In genomic region chr2:163686886-163687285, GRCm38 (mm10) we compare ENCODE assay signal across 18 mouse cellular contexts. TPM values are rescaled to one million over a fixed set of nuclear protein-coding genes. Genes with fewer than 3 reads are reported as not detected.
DNase-seq lines count a peak whose midpoint lies in the region; ATAC-seq and TF ChIP-seq lines count a peak whose summit lies in the region.
"Had no signal": no experiment of that assay in that cellular context is flagged by ENCODE, and none has a peak within 500 bp of the region (broad histone marks: within the 10 kb centered on the region; RNA-seq: fewer than 3 reads in every experiment).

No protein-coding gene starts in this region.

- no peaks in the 10 kb centered on the region for H3K9me3 ChIP-seq in heart, embryonic 15.5 days (replicated peaks)
- H3K9me3 ChIP-seq in liver, embryonic 12.5 days (replicated peaks): no peaks in the 10 kb centered on the region
- no peaks in the 10 kb centered on the region for H3K9me3 ChIP-seq in forebrain, embryonic 15.5 days
- H3K9me3 ChIP-seq: forebrain, embryonic 12.5 days; megakaryocyte, embryonic 14.5 days had no signal

- TF ChIP-seq POLR2A in olfactory bulb, adult 2 months (IDR thresholded peaks at IDR 0.05; ENCODE audit: insufficient read depth, low read depth, low read length): no peak

- no peak for ATAC-seq in heart, embryonic 15.5 days (replicated peaks; ENCODE audit: insufficient number of reproducible peaks, insufficient read depth, low FRiP score, low read depth)
- ATAC-seq in liver, embryonic 12.5 days: no peak
- no peak for ATAC-seq in forebrain, embryonic 15.5 days (replicated peaks)
- ATAC-seq: inflammation-experienced regulatory T-cells, adult 6 months had no signal

- peaks cover 76% of the 10 kb centered on the region for H3K4me1 ChIP-seq in heart, embryonic 15.5 days (replicated peaks)
- H3K4me1 ChIP-seq in liver, embryonic 12.5 days: peaks cover 94% of the 10 kb centered on the region
- peaks cover 26% of the 10 kb centered on the region for H3K4me1 ChIP-seq in olfactory bulb, adult 2 months (ENCODE audit: control insufficient read depth, insufficient read depth, low read length)
- H3K4me1 ChIP-seq in forebrain, embryonic 15.5 days: peaks cover 14% of the 10 kb centered on the region

- H3K4me2 ChIP-seq in heart, embryonic 15.5 days: no peak overlapping the region
- H3K4me2 ChIP-seq in liver, embryonic 12.5 days: peak overlapping the region; percentile 36
- no peak overlapping the region for H3K4me2 ChIP-seq in forebrain, embryonic 15.5 days (replicated peaks)
- H3K4me2 ChIP-seq: forebrain, embryonic 12.5 days had no signal

- H3K27ac ChIP-seq in gastrocnemius, adult 2 months: peak overlapping the region; percentile 96
- H3K27ac ChIP-seq in heart, embryonic 15.5 days: peak overlapping the region; percentile 98
- H3K27ac ChIP-seq in liver, embryonic 12.5 days: peak overlapping the region; percentile 61; the same call in 1 of the 2 replicates
- peak overlapping the region; percentile 84 for H3K27ac ChIP-seq in olfactory bulb, adult 2 months (ENCODE audit: insufficient read depth, low read depth, low read length)
- H3K27ac ChIP-seq in forebrain, embryonic 15.5 days (replicated peaks): no peak overlapping the region
- H3K27ac ChIP-seq: forebrain, embryonic 12.5 days had no signal

- no peaks in the 10 kb centered on the region for H3K27me3 ChIP-seq in heart, embryonic 15.5 days
- H3K27me3 ChIP-seq in liver, embryonic 12.5 days (replicated peaks): no peaks in the 10 kb centered on the region
- H3K27me3 ChIP-seq in forebrain, embryonic 15.5 days: no peaks in the 10 kb centered on the region
- H3K27me3 ChIP-seq: forebrain, embryonic 12.5 days; megakaryocyte, embryonic 14.5 days had no signal

- H3K9ac ChIP-seq in heart, embryonic 15.5 days: no peak overlapping the region
- 0 out of 2 replicates have a peak overlapping the region, but pooled peaks have one; percentile 24 for H3K9ac ChIP-seq in liver, embryonic 12.5 days
- no peak overlapping the region for H3K9ac ChIP-seq in forebrain, embryonic 15.5 days (replicated peaks)
- H3K9ac ChIP-seq: forebrain, embryonic 12.5 days had no signal

- no peak for TF ChIP-seq CTCF in gastrocnemius, adult 2 months (IDR thresholded peaks at IDR 0.05)
- TF ChIP-seq CTCF in olfactory bulb, adult 2 months (IDR thresholded peaks at IDR 0.05; ENCODE audit: insufficient read depth, low read depth, low read length): no peak

- no peaks in the 10 kb centered on the region for H3K36me3 ChIP-seq in heart, embryonic 15.5 days
- no peaks in the 10 kb centered on the region for H3K36me3 ChIP-seq in liver, embryonic 12.5 days
- H3K36me3 ChIP-seq in forebrain, embryonic 15.5 days: no peaks in the 10 kb centered on the region
- H3K36me3 ChIP-seq: forebrain, embryonic 12.5 days had no signal

- no peak for DNase-seq in gastrocnemius, adult 2 months
- DNase-seq in gastrocnemius, postnatal 4 days (ENCODE audit: low spot score in 2 of 2): no peak
- no peak for DNase-seq in heart, postnatal 14 days
- no peak for DNase-seq in liver
- DNase-seq: cerebellum, postnatal 36 days; gastrocnemius, postnatal 10 days; kidney, adult 2 months; kidney, postnatal 14 days; midbrain, embryonic 14.5 days; right cerebral cortex, postnatal 14 days; thymus, adult 2 months had no signal

- WGBS in heart, embryonic 15.5 days: 74% methylated on average over 3 of the region's 3 CpGs
- WGBS in liver, embryonic 12.5 days (ENCODE audit: insufficient replicate concordance): 78% methylated on average over 3 of the region's 3 CpGs
- 55% methylated on average over 3 of the region's 3 CpGs for WGBS in olfactory bulb, adult 2 months
- 77% methylated on average over 3 of the region's 3 CpGs for WGBS in forebrain, embryonic 15.5 days

- intact Hi-C loops in gastrocnemius, adult 2 months (cut with DNase I): no loop called here
- intact Hi-C loops in heart, postnatal 14 days (cut with DNase I): no loop called here

- H3K4me3 ChIP-seq in gastrocnemius, adult 2 months: no peak overlapping the region
- H3K4me3 ChIP-seq in heart, embryonic 15.5 days: no peak overlapping the region
- no peak overlapping the region for H3K4me3 ChIP-seq in liver, embryonic 12.5 days
- H3K4me3 ChIP-seq in olfactory bulb, adult 2 months (ENCODE audit: insufficient read depth, low read depth, low read length): no peak overlapping the region
- no peak overlapping the region for H3K4me3 ChIP-seq in forebrain, embryonic 15.5 days
- H3K4me3 ChIP-seq: forebrain, embryonic 12.5 days; megakaryocyte, embryonic 14.5 days had no signal

RNA-seq across cellular contexts. Expression of gene Pkig, which starts 28.7 kb away (rescaled TPM):
- total RNA-seq in gastrocnemius, adult 2 months (2021): 100 to 1,000 TPM in 1 of 2 experiments, 10 to 100 TPM in 1; 93.9 to 125 TPM
- total RNA-seq in gastrocnemius, postnatal 4 days (2021): 100 to 1,000 TPM; 153 to 176 TPM
- polyA plus RNA-seq in heart, embryonic 15.5 days (2015; fragmentation: Nextera tagmentation; extraction: Ambion mirVana): 289 and 356 TPM in 2 replicates
- 100 to 1,000 TPM; 183 to 188 TPM for total RNA-seq in heart, postnatal 14 days (2021)
- 133 and 134 TPM in 2 replicates for polyA plus RNA-seq in liver, embryonic 12.5 days (2016; fragmentation: Nextera tagmentation; extraction: Ambion mirVana)
- polyA plus RNA-seq in olfactory bulb, adult 2 months (2012; ENCODE audit: insufficient read depth, insufficient read length, low replicate concordance, missing spikeins): not detected in 2 replicates
- polyA plus RNA-seq in forebrain, embryonic 15.5 days (2015; fragmentation: Nextera tagmentation; extraction: Ambion mirVana): 157 and 165 TPM in 2 replicates

RNA-seq across cellular contexts. Expression of gene Serinc3, which starts 42.0 kb away (rescaled TPM):
- 100 to 1,000 TPM; 118 to 147 TPM for total RNA-seq in gastrocnemius, adult 2 months (2021)
- 100 to 1,000 TPM; 152 to 163 TPM for total RNA-seq in gastrocnemius, postnatal 4 days (2021)
- polyA plus RNA-seq in heart, embryonic 15.5 days (2015; fragmentation: Nextera tagmentation; extraction: Ambion mirVana): 54.8 and 57.1 TPM in 2 replicates
- 100 to 1,000 TPM; 360 to 363 TPM for total RNA-seq in heart, postnatal 14 days (2021)
- 127 and 132 TPM in 2 replicates for polyA plus RNA-seq in liver, embryonic 12.5 days (2016; fragmentation: Nextera tagmentation; extraction: Ambion mirVana)
- polyA plus RNA-seq in olfactory bulb, adult 2 months (2012; ENCODE audit: insufficient read depth, insufficient read length, low replicate concordance, missing spikeins): 82.6 TPM in 1 of 2 replicates, not detected in the other
- 27.9 and 28.8 TPM in 2 replicates for polyA plus RNA-seq in forebrain, embryonic 15.5 days (2015; fragmentation: Nextera tagmentation; extraction: Ambion mirVana)

Comparison
In these comparisons a context has a peak if more than half of its experiments do, and no peak if none do; other contexts are left out.
1. RNA of gene Pkig, which starts 28.7 kb away (polyA plus RNA-seq): 289 to 356 TPM in heart, embryonic 15.5 days, 157 to 165 TPM in forebrain, embryonic 15.5 days and 133 to 134 TPM in liver, embryonic 12.5 days; not detected in olfactory bulb, adult 2 months; every median in the first group is over 100 times any median in the second.